Mouse (Mus musculus): ENCODE results near the gene Clec3a.

DNA sequence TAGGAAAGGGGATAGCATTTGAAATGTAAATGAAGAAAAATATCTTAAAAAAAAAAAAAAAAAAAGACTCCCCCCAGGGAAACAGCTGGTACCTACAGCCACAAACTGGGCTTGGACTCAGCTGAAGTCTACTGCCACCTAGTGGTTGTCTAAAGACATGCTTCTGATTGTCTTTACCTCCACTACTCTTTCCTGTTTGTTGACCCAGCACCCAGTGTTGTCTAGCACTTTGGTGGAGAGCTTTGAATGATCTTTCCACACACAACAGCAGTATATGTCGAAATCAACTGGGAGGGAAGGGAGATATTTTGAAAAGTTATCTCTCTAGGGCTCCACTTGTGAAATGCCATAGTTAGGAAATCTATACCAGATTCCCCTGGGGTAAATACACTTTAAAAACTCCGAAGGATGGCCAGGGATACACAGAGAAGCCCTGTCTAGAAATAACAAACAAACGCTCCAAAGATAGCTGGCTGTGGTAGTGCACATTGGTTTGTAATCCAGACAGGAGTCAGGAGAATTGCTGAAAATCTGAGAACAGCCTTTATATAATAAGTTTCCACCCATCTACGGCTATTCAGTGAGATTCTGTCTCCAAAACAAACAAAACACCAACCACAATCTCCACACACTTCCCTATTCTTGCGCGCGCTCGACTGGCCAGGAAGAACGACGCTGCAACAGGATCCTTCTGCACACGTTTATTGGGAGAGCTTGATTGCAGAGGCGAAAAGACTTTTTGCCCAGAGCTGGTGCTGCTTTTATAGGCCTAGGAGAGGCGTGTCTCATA is 27.2 kb upstream of the Clec3a start:
- no peak for TF ChIP-seq CTCF (IDR thresholded peaks at IDR 0.05; ENCODE audit: control insufficient read depth, insufficient read depth, insufficient read length)
- TF ChIP-seq MYOD1 (IDR thresholded peaks at IDR 0.05; ENCODE audit: control insufficient read depth, insufficient read length, low read depth): no peak
- no peak for TF ChIP-seq FOSL1 (IDR thresholded peaks at IDR 0.05; ENCODE audit: insufficient read depth, low read length, poor library complexity, severe bottlenecking)
- TF ChIP-seq MAX (IDR thresholded peaks at IDR 0.05): no peak
- TF ChIP-seq USF1 (IDR thresholded peaks at IDR 0.05; ENCODE audit: low read depth): no peak
